Mouse (Mus musculus) C2C12 (cell line): ENCODE measurements around the gene Inpp5f. TPM values are rescaled to one million over a fixed set of nuclear protein-coding genes. Genes with fewer than 3 reads are reported as not detected.

Experiments used
- H3K27me3 ChIP-seq: one replicate; pipeline ENCODE4 v1.6.1; 2011; ENCODE audit not compliant: control insufficient read depth, insufficient read depth, insufficient read length
- H3K36me3 ChIP-seq: one replicate; pipeline ENCODE4 v1.6.1; 2011; ENCODE audit not compliant: control insufficient read depth, insufficient read depth
- H3K4me3 ChIP-seq: one replicate; pipeline ENCODE4 v1.5.1; 2011; ENCODE audit warnings: mild to moderate bottlenecking, control low read depth; ENCODE audit not compliant: poor library complexity, insufficient read depth, severe bottlenecking
- H3K79me2 ChIP-seq: one replicate; pipeline ENCODE4 v1.6.1; 2011; ENCODE audit not compliant: control insufficient read depth, insufficient read depth
- H3K79me3 ChIP-seq: one replicate; pipeline ENCODE4 v1.6.1; 2011; ENCODE audit warnings: low read depth, control low read depth
- H3ac ChIP-seq: one replicate; pipeline ENCODE3; 2011; ENCODE audit warnings: low read depth; ENCODE audit not compliant: control insufficient read depth, insufficient read length
- CEBPB ChIP-seq: IDR thresholded peaks from one replicate; pipeline ENCODE4 v1.6.1; 2011; ENCODE audit warnings: low read depth, mild to moderate bottlenecking, control low read depth, moderate library complexity
- CTCF ChIP-seq: IDR thresholded peaks from one replicate; pipeline ENCODE4 v1.5.1; 2011; ENCODE audit not compliant: control insufficient read depth, insufficient read depth, insufficient read length
- FOSL1 ChIP-seq: IDR thresholded peaks from one replicate; pipeline ENCODE4 v1.8.0; 2011; ENCODE audit warnings: mild to moderate bottlenecking, low read length; ENCODE audit not compliant: poor library complexity, insufficient read depth, severe bottlenecking
- MAX ChIP-seq: IDR thresholded peaks from one replicate; pipeline ENCODE4 v1.6.1; 2011; ENCODE audit warnings: mild to moderate bottlenecking, control low read depth
- MYOD1 ChIP-seq: IDR thresholded peaks from one replicate; pipeline ENCODE4 v1.6.1; 2011; ENCODE audit warnings: low read depth; ENCODE audit not compliant: control insufficient read depth, insufficient read length
- MYOG ChIP-seq: IDR thresholded peaks from one replicate; pipeline ENCODE4 v1.6.1; 2011; ENCODE audit not compliant: control insufficient read depth, insufficient read length; ENCODE audit errors: extremely low read depth
- USF1 ChIP-seq: IDR thresholded peaks from one replicate; pipeline ENCODE4 v1.6.1; 2011; ENCODE audit warnings: low read depth, mild to moderate bottlenecking, control low read depth, moderate library complexity
- polyA plus RNA-seq: library from polyadenylated mRNA; unstranded; fragments of >200 nt; fragmentation: generic; extraction: Trizol; gene quantifications from one replicate; pipeline ENCODE4 v1.2.1, GENCODE M21; 2012; ENCODE audit warnings: missing spikeins

Gene Inpp5f
- polyA plus RNA-seq, 1 experiment = 6.1 TPM

DNA sequence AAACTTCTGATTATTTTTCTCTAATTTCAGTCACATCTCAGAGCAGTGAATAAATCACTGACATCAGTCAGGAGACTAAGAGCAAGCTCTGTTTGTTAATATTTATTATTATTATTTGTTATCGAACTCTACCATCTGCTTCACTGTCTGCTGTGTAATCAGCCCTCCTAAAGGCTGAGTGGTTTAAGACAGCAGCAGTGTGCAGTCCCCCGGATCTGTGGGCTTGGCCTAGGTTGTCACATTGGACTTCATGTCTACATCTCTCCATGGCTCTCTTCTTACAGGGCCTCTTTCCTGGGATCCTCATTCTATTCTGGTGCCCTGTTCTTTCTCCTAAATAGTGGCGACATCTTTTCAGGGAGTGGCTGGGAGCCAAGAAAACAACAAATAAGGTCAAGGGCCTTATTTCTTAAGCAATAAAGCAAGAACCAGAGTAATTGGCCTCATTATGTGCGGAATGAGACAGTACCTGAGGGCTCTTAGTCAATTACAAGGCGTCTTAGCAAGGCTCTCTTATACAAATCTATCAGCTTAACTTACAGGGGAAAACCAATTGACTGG, 28.9 kb downstream of the Inpp5f start:
- no peak overlapping the region for H3K4me3 ChIP-seq
- no peaks in the 10 kb centered on the region for H3K36me3 ChIP-seq
- no peaks in the 10 kb centered on the region for H3K79me2 ChIP-seq
- peaks cover 1% of the 10 kb centered on the region for H3K79me3 ChIP-seq
- TF ChIP-seq MYOD1 = no peak
- no peak for TF ChIP-seq USF1
- TF ChIP-seq CEBPB = no peak
- TF ChIP-seq FOSL1 = no peak
- no peak for TF ChIP-seq MAX
- TF ChIP-seq MYOG = no peak
- no peak for TF ChIP-seq CTCF
- no peak overlapping the region for H3ac ChIP-seq
- H3K27me3 ChIP-seq = no peaks in the 10 kb centered on the region

DNA sequence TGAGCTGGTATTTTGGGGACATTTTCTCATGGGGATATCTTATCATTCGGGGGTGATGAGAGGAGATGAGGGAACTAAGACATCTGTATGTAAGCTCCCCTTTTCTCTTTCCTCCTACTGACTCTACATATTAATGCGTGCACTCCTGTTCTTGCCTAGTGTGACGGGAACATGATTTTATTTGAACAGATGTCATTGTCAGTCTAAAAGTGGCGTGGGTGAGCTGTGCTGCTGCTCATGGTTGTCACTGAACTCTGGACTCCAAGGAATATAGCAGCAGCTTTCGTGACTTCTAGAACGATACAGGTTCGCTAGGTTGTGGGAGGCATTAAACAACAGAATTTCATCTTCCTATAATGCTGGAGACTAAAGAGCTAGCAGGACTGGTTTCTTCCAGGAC, 30.4 kb downstream of the Inpp5f start:
- Histone ChIP-seq H3K79me3 (peaks cover 1% of the 10 kb centered on the region), H3K79me2 (no peaks in the 10 kb centered on the region), H3K27me3 (no peaks in the 10 kb centered on the region), H3ac (no peak overlapping the region), H3K4me3 (no peak overlapping the region), H3K36me3 (no peaks in the 10 kb centered on the region)
- TF ChIP-seq MYOD1 (no peak), MAX (no peak), CTCF (no peak), FOSL1 (no peak), CEBPB (no peak), USF1 (no peak), MYOG (no peak)

GRCm38 (mm10) chr7:128642386-128642785, 31.3 kb downstream of the Inpp5f start:
- H3K4me3 ChIP-seq = no peak overlapping the region
- TF ChIP-seq CTCF = no peak
- no peak for TF ChIP-seq FOSL1
- no peak for TF ChIP-seq MYOG
- TF ChIP-seq USF1 = no peak

DNA sequence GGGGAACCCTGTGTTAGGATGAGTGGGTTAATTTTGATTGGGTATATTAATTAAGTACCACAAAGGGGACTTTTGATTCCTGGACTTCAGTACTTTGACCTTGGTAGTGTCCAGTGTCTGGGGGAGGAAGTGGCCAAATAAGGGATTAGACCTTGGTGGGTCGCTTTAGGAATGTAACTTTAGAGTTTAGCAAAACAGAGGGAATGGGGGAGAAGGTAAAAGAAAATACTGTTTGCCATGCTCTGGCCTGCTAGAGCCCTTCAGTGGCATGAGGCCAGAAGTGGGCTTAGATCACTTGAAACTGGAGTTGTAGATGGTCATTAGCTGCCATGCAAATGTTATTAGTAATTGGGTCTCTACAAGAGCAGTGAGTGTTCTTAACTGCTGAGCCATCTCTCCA, 45.8 kb downstream of the Inpp5f start:
- no peak overlapping the region for H3K4me3 ChIP-seq
- no peaks in the 10 kb centered on the region for H3K79me2 ChIP-seq
- TF ChIP-seq USF1 (no peak), CEBPB (no peak), MAX (no peak), MYOD1 (no peak), CTCF (no peak), MYOG (no peak)
- no peaks in the 10 kb centered on the region for H3K36me3 ChIP-seq
- no peaks in the 10 kb centered on the region for H3K27me3 ChIP-seq
- H3K79me3 ChIP-seq = no peaks in the 10 kb centered on the region
- no peak overlapping the region for H3ac ChIP-seq

More at GRCm38 (mm10) chr7:128642386-128642785, 31.3 kb downstream of the Inpp5f start:
- Histone ChIP-seq H3K36me3 (no peaks in the 10 kb centered on the region), H3K79me3 (no peaks in the 10 kb centered on the region), H3K79me2 (no peaks in the 10 kb centered on the region), H3K27me3 (no peaks in the 10 kb centered on the region), H3ac (no peak overlapping the region)

DNA sequence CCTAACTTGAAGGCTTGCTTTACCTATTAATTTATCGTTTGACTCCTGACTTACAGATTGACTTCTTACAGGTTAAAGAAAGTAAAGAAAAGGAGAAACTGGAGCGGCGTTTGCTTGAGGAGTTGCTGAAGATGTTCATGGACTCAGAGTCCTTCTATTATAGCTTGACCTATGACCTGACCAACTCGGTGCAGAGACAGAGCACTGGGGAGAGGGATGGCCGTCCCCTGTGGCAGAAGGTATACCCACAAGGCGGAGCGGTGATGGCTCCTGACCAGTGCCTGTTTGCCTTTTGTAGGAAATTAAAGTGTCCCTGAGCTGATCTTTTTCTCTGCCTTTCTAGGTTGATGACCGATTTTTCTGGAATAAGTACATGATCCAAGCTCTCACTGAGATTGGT, 52.8 kb downstream of the Inpp5f start:
- H3ac ChIP-seq = no peak overlapping the region
- H3K79me2 ChIP-seq = no peaks in the 10 kb centered on the region
- no peaks in the 10 kb centered on the region for H3K79me3 ChIP-seq
- no peak for TF ChIP-seq CTCF
- TF ChIP-seq CEBPB = no peak
- no peak for TF ChIP-seq MYOD1
- no peaks in the 10 kb centered on the region for H3K27me3 ChIP-seq
- H3K36me3 ChIP-seq = no peaks in the 10 kb centered on the region
- H3K4me3 ChIP-seq = no peak overlapping the region

DNA sequence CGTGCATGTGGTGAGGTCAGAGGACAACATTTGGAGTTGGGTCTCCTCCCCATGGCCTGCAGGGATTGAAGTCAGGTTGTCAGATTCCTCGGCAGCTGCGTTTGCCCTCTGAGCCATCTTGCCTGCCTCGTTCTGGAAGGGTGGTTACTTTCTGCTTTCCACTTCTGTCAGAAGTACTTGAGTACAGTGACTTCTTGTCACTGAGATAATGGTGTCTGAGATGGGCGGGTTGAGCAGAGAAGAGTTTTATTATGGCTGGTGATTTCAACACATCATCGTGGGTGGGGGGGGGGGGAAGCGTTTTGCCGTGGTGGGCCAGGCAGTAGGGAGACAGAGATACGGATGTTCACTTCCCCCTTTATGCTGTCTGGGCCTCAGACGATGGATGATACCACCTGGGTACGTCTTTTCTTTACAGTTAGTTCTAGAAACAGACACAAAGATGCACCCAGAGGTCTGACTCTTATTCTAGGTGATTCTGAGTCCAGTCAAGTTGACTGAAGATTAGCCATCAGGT, 53.8 kb downstream of the Inpp5f start:
- Histone ChIP-seq H3K36me3 (peaks cover 5% of the 10 kb centered on the region), H3ac (no peak overlapping the region), H3K27me3 (no peaks in the 10 kb centered on the region), H3K79me2 (no peaks in the 10 kb centered on the region), H3K4me3 (no peak overlapping the region), H3K79me3 (no peaks in the 10 kb centered on the region)
- TF ChIP-seq FOSL1 = no peak
